Mouse (Mus musculus) embryonic facial prominence, embryonic 12.5 days (tissue): ENCODE results near the gene Erg. TPM values are rescaled to one million over a fixed set of nuclear protein-coding genes. Genes with fewer than 3 reads are reported as not detected.

ENCODE experiments used
- ATAC-seq: fragments of 200-750 bp; cut with Nextera tagmentation; 2 replicates; pipeline ENCODE4 v1.8.0; 2017; ENCODE audit not compliant: insufficient number of reproducible peaks, insufficient read depth, low FRiP score, low TSS enrichment
- H3K27ac ChIP-seq: fragments of 300-500 bp; sonication (generic); 2 replicates; pipeline ENCODE4 v1.5.1; 2016; ENCODE audit warnings: mild to moderate bottlenecking
- H3K27me3 ChIP-seq: fragments of 300-500 bp; sonication (generic); 2 replicates; pipeline ENCODE4 v1.6.1; 2016; ENCODE audit warnings: mild to moderate bottlenecking, moderate library complexity
- H3K36me3 ChIP-seq: fragments of 300-500 bp; sonication (generic); 2 replicates; pipeline ENCODE4 v1.6.1; 2016; ENCODE audit warnings: mild to moderate bottlenecking
- H3K4me1 ChIP-seq: fragments of 300-500 bp; sonication (generic); 2 replicates; pipeline ENCODE4 v1.6.1; 2016
- H3K4me2 ChIP-seq: fragments of 300-500 bp; sonication (generic); replicated peaks from 2 replicates; pipeline ENCODE4 v1.6.1; 2016; ENCODE audit warnings: mild to moderate bottlenecking, moderate library complexity
- H3K4me3 ChIP-seq: fragments of 300-500 bp; sonication (generic); 2 replicates; pipeline ENCODE4 v1.5.1; 2016; ENCODE audit warnings: mild to moderate bottlenecking
- H3K9ac ChIP-seq: fragments of 300-500 bp; sonication (generic); 2 replicates; pipeline ENCODE4 v1.6.1; 2016; ENCODE audit warnings: mild to moderate bottlenecking, moderate library complexity
- H3K9me3 ChIP-seq: fragments of 300-500 bp; sonication (generic); 2 replicates; pipeline ENCODE4 v1.6.1; 2016; ENCODE audit warnings: mild to moderate bottlenecking, moderate library complexity
- WGBS: fragments of 180-500 bp; shearing (Covaris S2); methylation state at CpG from one replicate; pipeline ENCODE4 v1.1.7; 2016; 5-methylcytosine and 5-hydroxymethylcytosine counted together
- polyA plus RNA-seq: library from polyadenylated mRNA; unstranded; fragments of >200 nt; fragmentation: Nextera tagmentation; extraction: Ambion mirVana; gene quantifications from 2 replicates; pipeline ENCODE4 v1.2.1, GENCODE M21; 2016

Gene Erg
- polyA plus RNA-seq, 1 experiment from 2014 or later: 14.0 TPM

- H3K27me3 ChIP-seq: 0 out of 2 replicates have a peak, but pooled peaks cover 19% of the 10 kb centered on the region
- H3K4me1 ChIP-seq: peaks cover 16% of the 10 kb centered on the region
- no peaks in the 10 kb centered on the region for H3K9me3 ChIP-seq
- no peak overlapping the region for H3K27ac ChIP-seq
- H3K4me3 ChIP-seq: no peak overlapping the region
- H3K36me3 ChIP-seq: no peaks in the 10 kb centered on the region
- 83% methylated on average over 4 of the region's 4 CpGs for WGBS
- H3K4me2 ChIP-seq: no peak overlapping the region
- ATAC-seq: no peak
- H3K9ac ChIP-seq: no peak overlapping the region
Observed at GRCm38 (mm10) chr16:95579289-95579688, 7.1 kb downstream of the Erg start.

GRCm38 (mm10) chr16:95573163-95573562, 13.2 kb downstream of the Erg start:
- Histone ChIP-seq H3K4me1 (peaks cover 10% of the 10 kb centered on the region), H3K4me3 (no peak overlapping the region), H3K4me2 (no peak overlapping the region), H3K27ac (peak overlapping the region; percentile 5; the same call in 1 of the 2 replicates), H3K9ac (no peak overlapping the region), H3K9me3 (no peaks in the 10 kb centered on the region), H3K27me3 (peaks cover 5% of the 10 kb centered on the region; the same call in 1 of the 2 replicates), H3K36me3 (no peaks in the 10 kb centered on the region)
- WGBS: 62% methylated on average over 13 of the region's 13 CpGs
- no peak for ATAC-seq

GRCm38 (mm10) chr16:95570616-95571015, 15.8 kb downstream of the Erg start:
- 7% methylated on average over 1 of the region's 1 CpGs for WGBS
- no peak overlapping the region for H3K4me2 ChIP-seq
- H3K27ac ChIP-seq: no peak overlapping the region
- no peak overlapping the region for H3K9ac ChIP-seq
- no peak for ATAC-seq
- peaks cover 5% of the 10 kb centered on the region; the same call in 1 of the 2 replicates for H3K27me3 ChIP-seq
- H3K9me3 ChIP-seq: no peaks in the 10 kb centered on the region
- no peaks in the 10 kb centered on the region for H3K36me3 ChIP-seq
- 0 out of 2 replicates have a peak, but pooled peaks cover 2% of the 10 kb centered on the region for H3K4me1 ChIP-seq
- no peak overlapping the region for H3K4me3 ChIP-seq

- Histone ChIP-seq H3K4me2 (no peak overlapping the region), H3K9me3 (no peaks in the 10 kb centered on the region), H3K9ac (no peak overlapping the region), H3K27me3 (no peaks in the 10 kb centered on the region), H3K36me3 (no peaks in the 10 kb centered on the region), H3K4me1 (no peaks in the 10 kb centered on the region), H3K27ac (no peak overlapping the region), H3K4me3 (no peak overlapping the region)
- ATAC-seq: no peak
- 72% methylated on average over 4 of the region's 4 CpGs for WGBS
Observed at GRCm38 (mm10) chr16:95556834-95557233, 29.6 kb downstream of the Erg start.

- Histone ChIP-seq H3K9ac (no peak overlapping the region), H3K4me1 (no peaks in the 10 kb centered on the region), H3K27ac (no peak overlapping the region), H3K27me3 (no peaks in the 10 kb centered on the region), H3K4me2 (no peak overlapping the region), H3K4me3 (no peak overlapping the region), H3K36me3 (no peaks in the 10 kb centered on the region), H3K9me3 (no peaks in the 10 kb centered on the region)
- 80% methylated on average over 2 of the region's 2 CpGs for WGBS
- no peak for ATAC-seq
Observed at GRCm38 (mm10) chr16:95553136-95553535, 33.3 kb downstream of the Erg start.

- no peak overlapping the region for H3K27ac ChIP-seq
Observed at GRCm38 (mm10) chr16:95552495-95552894, 33.9 kb downstream of the Erg start.

GRCm38 (mm10) chr16:95550496-95550895, 35.9 kb downstream of the Erg start:
- 84% methylated on average over 5 of the region's 5 CpGs for WGBS
- Histone ChIP-seq H3K4me1 (no peaks in the 10 kb centered on the region), H3K27ac (no peak overlapping the region), H3K36me3 (no peaks in the 10 kb centered on the region), H3K9ac (no peak overlapping the region), H3K4me2 (no peak overlapping the region), H3K9me3 (no peaks in the 10 kb centered on the region), H3K4me3 (no peak overlapping the region), H3K27me3 (no peaks in the 10 kb centered on the region)
- no peak for ATAC-seq

More at GRCm38 (mm10) chr16:95552495-95552894, 33.9 kb downstream of the Erg start:
- Histone ChIP-seq H3K4me2 (no peak overlapping the region), H3K4me1 (no peaks in the 10 kb centered on the region), H3K4me3 (no peak overlapping the region), H3K27me3 (no peaks in the 10 kb centered on the region), H3K9me3 (no peaks in the 10 kb centered on the region), H3K36me3 (no peaks in the 10 kb centered on the region), H3K9ac (no peak overlapping the region)
- 88% methylated on average over 16 of the region's 16 CpGs for WGBS
- ATAC-seq: no peak

GRCm38 (mm10) chr16:95544753-95545152, 41.6 kb downstream of the Erg start:
- 0 out of 2 replicates have a peak, but pooled peaks cover 5% of the 10 kb centered on the region for H3K4me1 ChIP-seq
- H3K27ac ChIP-seq: no peak overlapping the region
- H3K36me3 ChIP-seq: no peaks in the 10 kb centered on the region
- no peak overlapping the region for H3K4me2 ChIP-seq
- H3K9ac ChIP-seq: no peak overlapping the region
- WGBS: 83% methylated on average over 5 of the region's 5 CpGs
- H3K27me3 ChIP-seq: no peaks in the 10 kb centered on the region
- H3K4me3 ChIP-seq: no peak overlapping the region
- no peaks in the 10 kb centered on the region for H3K9me3 ChIP-seq
- no peak for ATAC-seq

GRCm38 (mm10) chr16:95543471-95543870, 42.9 kb downstream of the Erg start:
- Histone ChIP-seq H3K27ac (no peak overlapping the region), H3K4me3 (no peak overlapping the region), H3K4me2 (no peak overlapping the region), H3K27me3 (no peaks in the 10 kb centered on the region), H3K4me1 (0 out of 2 replicates have a peak, but pooled peaks cover 5% of the 10 kb centered on the region), H3K36me3 (no peaks in the 10 kb centered on the region), H3K9ac (no peak overlapping the region), H3K9me3 (no peaks in the 10 kb centered on the region)
- 91% methylated on average over 12 of the region's 12 CpGs for WGBS
- no peak for ATAC-seq

- Histone ChIP-seq H3K4me2 (no peak overlapping the region), H3K4me1 (peaks cover 3% of the 10 kb centered on the region; the same call in 1 of the 2 replicates), H3K27ac (no peak overlapping the region), H3K9ac (no peak overlapping the region), H3K9me3 (no peaks in the 10 kb centered on the region), H3K27me3 (no peaks in the 10 kb centered on the region), H3K4me3 (no peak overlapping the region), H3K36me3 (no peaks in the 10 kb centered on the region)
- 73% methylated on average over 3 of the region's 3 CpGs for WGBS
- no peak for ATAC-seq
Observed at GRCm38 (mm10) chr16:95535151-95535550, 51.2 kb downstream of the Erg start.

- Histone ChIP-seq H3K27ac (no peak overlapping the region), H3K27me3 (no peaks in the 10 kb centered on the region), H3K36me3 (peaks cover 4% of the 10 kb centered on the region; the same call in 1 of the 2 replicates), H3K9ac (no peak overlapping the region), H3K4me3 (no peak overlapping the region), H3K4me2 (no peak overlapping the region), H3K4me1 (peaks cover 3% of the 10 kb centered on the region; the same call in 1 of the 2 replicates), H3K9me3 (no peaks in the 10 kb centered on the region)
- 82% methylated on average over 13 of the region's 13 CpGs for WGBS
- ATAC-seq: no peak
Observed at GRCm38 (mm10) chr16:95532387-95533077, 53.9 kb downstream of the Erg start.

- peaks cover 4% of the 10 kb centered on the region; the same call in 1 of the 2 replicates for H3K36me3 ChIP-seq
- ATAC-seq: no peak
- 91% methylated on average over 2 of the region's 2 CpGs for WGBS
- no peak overlapping the region for H3K27ac ChIP-seq
- H3K4me2 ChIP-seq: no peak overlapping the region
- H3K4me3 ChIP-seq: no peak overlapping the region
- no peaks in the 10 kb centered on the region for H3K27me3 ChIP-seq
- H3K9me3 ChIP-seq: no peaks in the 10 kb centered on the region
- H3K9ac ChIP-seq: no peak overlapping the region
- H3K4me1 ChIP-seq: no peaks in the 10 kb centered on the region
Observed at GRCm38 (mm10) chr16:95527561-95527960, 58.8 kb downstream of the Erg start.
